Mouse (Mus musculus) gastrocnemius, postnatal 25 days (tissue): ENCODE measurements around the gene Tmem51. TPM values are rescaled to one million over a fixed set of nuclear protein-coding genes. Genes with fewer than 3 reads are reported as not detected.

Experiments used
- DNase-seq: peaks from one replicate; pipeline ENCODE4 v3.0.0; 2022
- total RNA-seq, 2 experiments: library from RNA; stranded (reverse); gene quantifications; 1 replicate in 1 of 2; 2 replicates in 1 of 2; pipeline ENCODE4 v1.2.3; 2021

The Tmem51 gene
- total RNA-seq, 2 experiments from 2014 or later, result 0.61 to 1.2 TPM

- DNase-seq, result peak; percentile 18
These were observed 2.3 kb downstream of the Tmem51 start for GRCm38 (mm10) chr4:142081631-142082283.

- peak; percentile 53 for DNase-seq
These were observed 3.0 kb downstream of the Tmem51 start for GRCm38 (mm10) chr4:142080901-142081630.

GRCm38 (mm10) chr4:142080487-142080767, 3.7 kb downstream of the Tmem51 start:
- DNase-seq, result no peak

GRCm38 (mm10) chr4:142079629-142080486, 4.2 kb downstream of the Tmem51 start:
- DNase-seq, result no peak

DNA sequence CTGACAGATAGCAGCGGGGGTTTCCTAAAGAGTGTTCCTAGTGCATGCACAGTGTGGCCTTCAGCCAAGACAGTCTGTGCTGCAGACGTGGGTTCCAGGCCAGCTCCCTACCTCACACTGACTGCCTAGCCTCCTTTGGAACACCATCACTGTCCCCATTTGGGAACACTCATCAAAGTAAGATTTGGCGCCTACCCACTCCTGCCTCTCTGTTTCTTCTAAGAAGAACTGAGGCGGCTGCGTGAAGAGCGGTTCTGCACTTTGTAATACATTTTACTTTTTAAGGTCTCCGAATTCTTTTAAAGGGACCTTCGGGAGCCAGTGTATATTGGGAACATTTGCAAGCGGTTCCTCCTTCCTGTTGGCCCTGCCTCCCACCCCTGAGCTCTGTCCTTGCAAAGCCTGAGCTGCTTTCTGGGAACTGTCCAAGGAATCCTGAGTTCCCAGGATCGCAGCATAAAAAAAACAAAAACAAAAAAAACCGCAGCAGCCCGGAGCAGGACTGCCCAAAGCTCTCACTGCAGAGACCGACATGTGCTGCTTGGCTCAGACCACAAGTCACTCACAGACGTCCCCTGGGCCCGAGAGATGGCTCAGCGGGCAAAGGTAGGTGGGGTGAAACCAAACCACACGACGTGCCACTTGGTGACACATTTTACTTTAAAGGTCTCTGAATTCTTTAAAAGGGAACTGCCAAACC, 6.4 kb downstream of the Tmem51 start:
- DNase-seq, result peak; percentile 33

DNA sequence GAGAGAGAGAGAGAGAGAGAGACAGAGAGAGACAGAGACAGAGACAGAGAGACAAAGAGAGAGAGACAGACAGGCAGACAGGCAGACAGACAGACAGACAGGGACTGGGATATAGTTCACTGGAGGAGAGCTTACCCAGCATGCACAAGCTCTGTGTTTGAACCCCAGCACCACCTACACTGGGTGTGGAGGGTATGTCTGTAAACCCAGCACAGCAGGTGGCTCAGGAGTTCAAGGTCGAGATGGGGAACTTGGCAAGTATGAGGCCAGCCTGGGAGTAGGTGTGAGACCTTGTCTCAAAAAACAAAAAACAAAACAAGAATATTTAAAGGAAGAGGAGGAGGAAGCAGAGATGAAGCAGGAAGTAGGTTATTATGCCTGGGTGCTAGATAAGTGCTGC, 7.2 kb downstream of the Tmem51 start:
- no peak for DNase-seq

- DNase-seq, result no peak
These were observed 8.2 kb downstream of the Tmem51 start for GRCm38 (mm10) chr4:142075931-142076330.

GRCm38 (mm10) chr4:142074060-142074732, 9.9 kb downstream of the Tmem51 start:
- DNase-seq, result no peak

DNA sequence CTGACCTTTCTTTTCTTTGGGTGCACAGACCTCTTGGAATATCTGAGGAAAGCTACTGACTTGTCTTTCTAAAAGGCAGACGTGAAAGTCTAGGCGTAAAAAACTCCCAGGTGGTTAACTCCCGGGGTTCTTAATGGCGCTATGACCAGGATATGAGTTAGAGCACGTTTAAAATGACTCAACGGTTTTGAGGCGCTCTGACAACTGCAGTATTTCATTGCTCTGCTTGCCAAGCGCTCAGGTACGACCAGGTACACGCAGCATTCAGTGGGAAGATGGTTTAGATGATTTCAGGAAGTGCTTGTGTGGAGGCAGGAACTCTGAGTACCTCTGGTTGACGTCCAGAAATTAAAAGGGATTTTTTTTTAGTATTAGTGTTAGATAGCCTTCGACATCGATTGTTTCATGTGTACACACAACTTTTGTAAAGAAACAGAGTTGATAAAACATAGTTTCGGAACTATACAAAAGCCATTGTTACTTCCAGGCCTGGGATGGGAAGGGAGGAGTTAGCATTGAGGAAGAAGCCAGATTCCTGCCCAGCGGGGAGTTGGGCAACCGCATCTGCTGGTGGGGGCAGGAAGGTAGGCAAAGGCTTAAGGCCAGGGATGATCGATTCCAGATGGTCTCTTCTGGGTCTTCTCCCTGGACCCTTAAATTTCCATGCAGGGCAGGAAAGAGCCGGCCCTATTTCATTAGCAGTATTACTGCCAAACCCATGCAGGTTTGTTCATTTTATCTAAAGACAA, 12.7 kb downstream of the Tmem51 start:
- no peak for DNase-seq

DNA sequence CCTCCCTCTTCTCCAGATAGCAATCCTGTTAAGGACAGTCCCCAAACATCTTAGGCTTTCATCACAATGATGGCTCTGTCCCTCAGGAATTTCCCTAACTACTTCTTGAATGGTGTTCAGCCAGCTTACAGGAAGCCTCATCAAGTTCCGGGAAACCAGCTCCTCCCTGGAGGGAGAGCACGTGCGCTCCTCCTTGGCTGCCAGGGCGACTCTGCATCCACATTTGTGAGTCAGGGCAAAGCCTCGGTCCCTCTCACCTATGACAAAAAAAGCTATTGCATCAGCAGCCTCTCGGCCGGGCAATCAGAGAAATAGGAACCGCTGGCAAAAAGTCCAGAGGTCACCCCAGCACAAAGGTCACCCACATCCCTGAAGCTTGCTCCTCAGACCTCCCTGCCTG, 13.3 kb downstream of the Tmem51 start:
- DNase-seq, result no peak

DNA sequence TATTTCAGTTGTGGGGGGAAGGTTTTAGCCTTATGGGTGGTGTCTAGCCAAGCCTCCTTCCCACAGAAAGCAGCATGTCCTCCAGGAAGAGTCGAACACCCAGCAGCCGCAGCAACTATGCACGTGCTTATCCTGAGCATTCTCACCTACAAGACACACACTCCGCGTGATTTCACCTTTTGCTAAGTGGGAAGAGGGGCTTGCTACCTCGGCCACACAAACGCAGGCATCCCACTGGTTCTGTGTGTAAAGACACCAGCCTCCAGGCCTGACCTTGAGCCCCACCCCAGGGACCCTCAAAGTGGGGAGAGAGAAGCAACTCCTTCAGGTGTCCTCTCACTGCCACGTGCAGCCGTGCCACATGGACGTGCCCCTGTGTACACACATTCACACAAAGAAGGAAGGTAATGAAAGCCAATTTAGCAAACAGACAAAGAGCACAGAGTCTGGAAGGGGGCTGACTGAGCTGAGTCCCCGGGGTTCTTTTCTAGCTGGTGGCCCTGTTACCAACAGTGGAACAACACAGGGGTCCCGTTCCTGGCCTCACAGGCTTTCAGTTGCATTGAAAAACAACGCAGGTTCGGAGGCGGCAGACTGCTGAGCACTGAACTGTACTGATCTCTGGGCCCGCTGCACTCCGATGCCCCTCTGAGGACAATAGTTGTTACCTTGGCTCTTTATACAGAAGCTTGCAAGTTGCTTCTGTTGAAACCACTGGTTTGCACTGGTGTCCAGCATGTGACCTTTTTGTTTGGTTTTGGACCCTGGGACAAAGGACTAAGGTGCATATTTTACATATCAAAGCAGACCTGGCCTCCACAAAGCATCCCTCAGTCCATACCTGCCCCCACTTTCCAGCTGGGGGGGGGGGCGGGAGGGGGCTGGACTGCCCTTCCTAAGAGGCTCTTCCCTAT, 14.9 kb downstream of the Tmem51 start:
- no peak for DNase-seq

GRCm38 (mm10) chr4:142066576-142066975, 17.5 kb downstream of the Tmem51 start:
- DNase-seq, result no peak

- peak; percentile 24 for DNase-seq
These were observed 18.3 kb downstream of the Tmem51 start for GRCm38 (mm10) chr4:142065835-142066234.

GRCm38 (mm10) chr4:142065270-142065669, 18.8 kb downstream of the Tmem51 start:
- peak; percentile 46 for DNase-seq

DNA sequence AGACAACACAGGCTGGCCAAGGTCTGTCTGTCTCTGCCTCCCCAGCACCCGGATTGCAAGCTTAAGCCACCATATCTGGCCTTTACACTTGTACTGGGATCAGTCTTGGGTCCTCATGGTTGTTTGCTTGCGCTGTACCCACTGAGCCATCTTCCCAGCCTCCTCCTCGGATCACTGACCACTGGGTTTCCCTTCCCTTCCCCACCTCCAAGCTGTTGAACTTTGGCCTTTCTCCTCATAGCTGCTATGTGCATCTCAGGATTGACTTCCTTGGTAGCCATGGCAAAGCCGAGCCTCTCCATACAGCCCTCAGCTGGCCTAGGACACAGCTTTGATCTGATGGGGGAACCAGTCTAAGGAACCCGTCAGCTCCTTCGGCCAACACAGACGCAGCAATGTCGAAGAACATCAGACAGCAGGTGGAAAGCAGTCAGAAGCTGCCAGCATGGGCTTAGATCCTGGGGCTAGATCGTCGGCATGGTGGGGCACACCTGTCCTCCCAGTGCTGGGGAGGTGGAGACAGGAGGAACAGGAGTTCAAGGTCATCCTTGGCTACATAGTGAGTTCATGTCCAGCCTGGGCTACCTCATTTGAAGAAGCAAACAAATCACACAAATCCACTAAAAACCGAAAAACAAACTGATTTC, 19.4 kb downstream of the Tmem51 start:
- DNase-seq, result no peak

DNA sequence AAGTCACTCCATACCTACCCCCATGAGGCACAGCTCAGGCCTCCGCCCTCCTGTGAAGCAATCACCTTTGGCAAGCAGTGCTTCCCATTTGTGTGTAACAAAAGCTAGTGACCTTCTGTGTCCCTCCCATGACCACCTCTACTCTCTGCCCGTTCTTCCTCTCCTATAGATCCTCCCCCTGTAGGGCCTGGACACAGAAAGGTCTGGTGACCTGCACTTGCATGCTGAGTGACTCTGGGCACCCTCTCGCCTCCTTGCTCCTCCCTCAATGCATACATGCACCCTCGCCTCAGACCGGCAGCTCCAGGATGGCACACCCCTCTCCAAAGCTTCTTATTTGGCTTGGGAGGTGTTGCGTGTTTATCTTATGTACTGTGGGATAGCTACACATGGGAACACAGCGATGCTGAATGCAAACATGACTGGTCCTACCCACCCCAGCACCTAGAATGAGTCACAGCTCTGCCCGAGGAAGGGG, 21.0 kb downstream of the Tmem51 start:
- no peak for DNase-seq

- DNase-seq, result no peak
These were observed 22.4 kb downstream of the Tmem51 start for GRCm38 (mm10) chr4:142061485-142062240.
